Mouse (Mus musculus) MEL (cell line): ENCODE data around the gene Cox17. TPM values are rescaled to one million over a fixed set of nuclear protein-coding genes. Genes with fewer than 3 reads are reported as not detected.

Source experiments
- DNase-seq: peaks from one replicate; pipeline ENCODE4 v3.0.0; 2011; ENCODE audit warnings: low read depth, low spot score
- H3K27ac ChIP-seq: 2 replicates; pipeline ENCODE4 v1.5.1; 2012; ENCODE audit warnings: low read depth, mild to moderate bottlenecking, control low read depth, low read length, moderate library complexity; ENCODE audit not compliant: control insufficient read depth
- H3K27me3 ChIP-seq, 2 experiments: fragments of 150-350 bp in 1 of 2; sonication (generic) in 1 of 2; 2 replicates each; pipeline ENCODE4 v1.6.1; 2012; ENCODE audit warnings: low read length in 2 of 2, mild to moderate bottlenecking in 2 of 2, improper control_type of control experiment in 1 of 2, moderate library complexity in 1 of 2; ENCODE audit not compliant: insufficient read depth in 2 of 2, control insufficient read depth in 1 of 2
- H3K36me3 ChIP-seq, 2 experiments: 2 replicates each; pipeline ENCODE4 v1.6.1; 2012 to 2014; ENCODE audit warnings: low read length in 2 of 2, improper control_type of control experiment in 1 of 2, inconsistent platforms in 1 of 2, mild to moderate bottlenecking in 1 of 2; ENCODE audit not compliant: insufficient read depth in 2 of 2, control insufficient read depth in 1 of 2
- H3K4me1 ChIP-seq, 2 experiments: fragments of 150-350 bp in 1 of 2; sonication (generic) in 1 of 2; 2 replicates each; pipeline ENCODE4 v1.6.1; 2012; ENCODE audit warnings: low read length in 2 of 2, improper control_type of control experiment in 1 of 2, mild to moderate bottlenecking in 1 of 2; ENCODE audit not compliant: insufficient read depth in 2 of 2, control insufficient read depth in 1 of 2
- H3K4me3 ChIP-seq, 2 experiments: fragments of 150-350 bp in 1 of 2; sonication (generic) in 1 of 2; 2 replicates each; pipeline ENCODE4 v1.5.1; 2012; ENCODE audit warnings: low read depth in 2 of 2, low read length in 2 of 2, mild to moderate bottlenecking in 2 of 2, moderate library complexity in 2 of 2, control low read depth in 1 of 2, improper control_type of control experiment in 1 of 2; ENCODE audit not compliant: control insufficient read depth in 1 of 2, insufficient read depth in 1 of 2
- H3K79me2 ChIP-seq: 2 replicates; pipeline ENCODE4 v1.6.1; 2012; ENCODE audit warnings: mild to moderate bottlenecking, low read length, moderate library complexity; ENCODE audit not compliant: control insufficient read depth, poor library complexity, insufficient read depth
- H3K9ac ChIP-seq: 2 replicates; pipeline ENCODE4 v1.6.1; 2012; ENCODE audit warnings: low read depth, mild to moderate bottlenecking, control low read depth, low read length, moderate library complexity; ENCODE audit not compliant: control insufficient read depth, poor library complexity, severe bottlenecking
- H3K9me3 ChIP-seq: fragments of 150-350 bp; sonication (generic); replicated peaks from 2 replicates; pipeline ENCODE4 v1.6.1; 2012; ENCODE audit warnings: mild to moderate bottlenecking, low read length, improper control_type of control experiment, moderate library complexity; ENCODE audit not compliant: insufficient read depth
- EP300 ChIP-seq, 2 experiments: IDR thresholded peaks; 2 replicates each; pipeline ENCODE4 v1.6.1; 2011; ENCODE audit warnings: improper control_type of control experiment in 2 of 2, low read length in 2 of 2, low read depth in 1 of 2, mild to moderate bottlenecking in 1 of 2
- KAT2A ChIP-seq: conservative IDR thresholded peaks from 2 replicates; pipeline ENCODE4 v1.6.1; 2012; ENCODE audit warnings: low read depth, low read length, improper control_type of control experiment, inconsistent platforms
- NRF1 ChIP-seq: IDR thresholded peaks from 2 replicates; pipeline ENCODE4 v1.6.1; 2014; ENCODE audit warnings: low read depth, mild to moderate bottlenecking, inconsistent platforms, low read length, improper control_type of control experiment, moderate library complexity; ENCODE audit not compliant: poor library complexity, insufficient read depth, severe bottlenecking
- POLR2A ChIP-seq, 2 experiments: IDR thresholded peaks; 2 replicates each; pipeline ENCODE4 v1.6.1; 2011 to 2012; ENCODE audit warnings: low read length in 2 of 2, mild to moderate bottlenecking in 2 of 2, control low read depth in 1 of 2, improper control_type of control experiment in 1 of 2, low read depth in 1 of 2, moderate library complexity in 1 of 2; ENCODE audit not compliant: control insufficient read depth in 1 of 2, insufficient read depth in 1 of 2, poor library complexity in 1 of 2
- RAD21 ChIP-seq: IDR thresholded peaks from 2 replicates; pipeline ENCODE4 v1.6.1; 2011; ENCODE audit warnings: mild to moderate bottlenecking, low read depth, low read length, improper control_type of control experiment
- SIN3A ChIP-seq: IDR thresholded peaks from 2 replicates; pipeline ENCODE4 v1.6.1; 2012; ENCODE audit warnings: low read length, improper control_type of control experiment, inconsistent platforms
- USF1 ChIP-seq: IDR thresholded peaks from 2 replicates; pipeline ENCODE4 v1.6.1; 2014; ENCODE audit warnings: low read depth, mild to moderate bottlenecking, inconsistent platforms, low read length, improper control_type of control experiment, moderate library complexity
- ZKSCAN1 ChIP-seq: IDR thresholded peaks from 2 replicates; pipeline ENCODE4 v1.6.1; 2012; ENCODE audit warnings: low read depth, mild to moderate bottlenecking, inconsistent platforms, low read length, improper control_type of control experiment, moderate library complexity
- polyA plus RNA-seq, 2 experiments: library from polyadenylated mRNA; stranded (reverse) in 1 of 2; unstranded in 1 of 2; fragments of >175 nt in 1 of 2; fragments of >200 nt in 1 of 2; gene quantifications; 2 replicates each; pipeline versions ENCODE4 v1.2.1 to v1.2.4; 2012; ENCODE audit warnings: low replicate concordance in 2 of 2, low read depth in 1 of 2; ENCODE audit not compliant: insufficient read length in 2 of 2, insufficient read depth in 1 of 2, missing spikeins in 1 of 2
- total RNA-seq: library from RNA; depleted of rRNA; stranded (reverse); fragments of 300-350 nt; gene quantifications from 2 replicates; pipeline ENCODE4 v1.2.3, GENCODE M21; 2012

The Cox17 gene
- total and polyA plus RNA-seq, 3 experiments = 269 to 295 TPM; not detected in 1

- H3K4me1 ChIP-seq = peaks cover 30 to 57% of the 10 kb centered on the region in 2 experiments
- H3K27ac ChIP-seq = no peak overlapping the region
- H3K9me3 ChIP-seq = no peaks in the 10 kb centered on the region
- no peaks in the 10 kb centered on the region for H3K27me3 ChIP-seq
- H3K79me2 ChIP-seq = no peaks in the 10 kb centered on the region; the same call in 1 of the 2 replicates
- H3K9ac ChIP-seq = no peak overlapping the region
- peaks cover 0 to 42% of the 10 kb centered on the region in 2 experiments; a peak in 2 of 4 replicates for H3K36me3 ChIP-seq
- DNase-seq = no peak
- no peak overlapping the region for H3K4me3 ChIP-seq
- TF ChIP-seq NRF1 = no peak
- no peak for TF ChIP-seq POLR2A (IDR thresholded peaks at IDR 0.05; ENCODE audit: control insufficient read depth in 1 of 2, insufficient read depth in 1 of 2, low read depth in 1 of 2, low read length in 2 of 2, poor library complexity in 1 of 2)
Observed at GRCm38 (mm10) chr16:38365390-38365789, 18.6 kb downstream of the Cox17 start.

GRCm38 (mm10) chr16:38366231-38366630 lies 19.4 kb downstream of the Cox17 start:
- H3K27ac ChIP-seq = no peak overlapping the region
- peaks cover 37 to 62% of the 10 kb centered on the region in 2 experiments for H3K4me1 ChIP-seq
- H3K9me3 ChIP-seq = no peaks in the 10 kb centered on the region
- H3K4me3 ChIP-seq = no peak overlapping the region
- TF ChIP-seq NRF1 (no peak), USF1 (peak; percentile 55)
- no peak overlapping the region for H3K9ac ChIP-seq
- no peaks in the 10 kb centered on the region; the same call in 1 of the 2 replicates for H3K79me2 ChIP-seq
- no peak for DNase-seq
- H3K36me3 ChIP-seq = peaks cover 0 to 47% of the 10 kb centered on the region in 2 experiments; a peak in 2 of 4 replicates
- H3K27me3 ChIP-seq = no peaks in the 10 kb centered on the region

- no peaks in the 10 kb centered on the region for H3K27me3 ChIP-seq
- DNase-seq = peak; percentile 51
- peaks cover 32 to 62% of the 10 kb centered on the region in 2 experiments for H3K4me1 ChIP-seq
- H3K79me2 ChIP-seq = peaks cover 7% of the 10 kb centered on the region
- peak overlapping the region; percentile 100; the same call in 1 of the 2 replicates for H3K27ac ChIP-seq
- H3K9me3 ChIP-seq = no peaks in the 10 kb centered on the region
- H3K4me3 ChIP-seq = no peak overlapping the region
- H3K36me3 ChIP-seq = peaks cover 0 to 49% of the 10 kb centered on the region in 2 experiments; a peak in 2 of 4 replicates
- TF ChIP-seq EP300 (IDR thresholded peaks at IDR 0.05; ENCODE audit: low read depth in 1 of 2, low read length in 2 of 2) = no peak
- 0 out of 2 replicates have a peak, but pooled peaks have one; percentile 25 for TF ChIP-seq SIN3A
- no peak for TF ChIP-seq RAD21
- no peak for TF ChIP-seq KAT2A
- TF ChIP-seq ZKSCAN1 = no peak
- TF ChIP-seq POLR2A (IDR thresholded peaks at IDR 0.05; ENCODE audit: control insufficient read depth in 1 of 2, insufficient read depth in 1 of 2, low read depth in 1 of 2, low read length in 2 of 2, poor library complexity in 1 of 2) = 0 out of 4 replicates have a peak, but pooled peaks of 1 of the 2 experiments have one; percentile 21
- TF ChIP-seq, all 39 proteins: peak for 2
- H3K9ac ChIP-seq = no peak overlapping the region
Observed at GRCm38 (mm10) chr16:38368336-38368735, 21.5 kb downstream of the Cox17 start.
